ENCODE assay signal across 32 mouse cellular contexts in genomic region chr2:124507804-124508203, GRCm38 (mm10).
"Had no signal": no experiment of that assay in that cellular context is flagged by ENCODE, and none has a peak within 500 bp of the region (broad histone marks: within the 10 kb centered on the region; RNA-seq: fewer than 3 reads in every experiment).

No protein-coding gene starts in this region.

- ATAC-seq: hindbrain, embryonic 16.5 days; hindbrain, postnatal 0 days; inflammation-experienced regulatory T-cells, adult 6 months; intestine, embryonic 16.5 days had no signal

- H3K9me3 ChIP-seq: heart, embryonic 13.5 days; heart, embryonic 15.5 days; hindbrain, embryonic 10.5 days; hindbrain, embryonic 12.5 days; hindbrain, embryonic 13.5 days; hindbrain, embryonic 15.5 days; kidney, embryonic 15.5 days had no signal

- H3K9ac ChIP-seq: heart, embryonic 13.5 days; heart, embryonic 15.5 days; hindbrain, embryonic 12.5 days; hindbrain, embryonic 13.5 days; hindbrain, embryonic 14.5 days; hindbrain, embryonic 15.5 days; kidney, embryonic 15.5 days had no signal

- H3K27me3 ChIP-seq: heart, embryonic 13.5 days; heart, embryonic 15.5 days; hindbrain, embryonic 15.5 days; kidney, embryonic 15.5 days had no signal

- DNase-seq: heart, adult 2 months; heart, postnatal 10 days; heart, postnatal 14 days; heart, postnatal 36 days; kidney, adult 11 months; kidney, adult 18-20 months; kidney, adult 2 months; kidney, adult 8-10 months; kidney, adult 9 months; kidney, postnatal 10 days; kidney, postnatal 14 days; kidney, postnatal 25 days; kidney, postnatal 36 days; kidney, postnatal 4 days; layer of hippocampus, adult 9-11 months; layer of hippocampus, postnatal 36 days had no signal

- H3K27ac ChIP-seq: heart, adult 2 months; heart, embryonic 13.5 days; heart, embryonic 15.5 days; hindbrain, embryonic 10.5 days; hindbrain, embryonic 12.5 days; hindbrain, embryonic 13.5 days; hindbrain, embryonic 14.5 days; hindbrain, embryonic 15.5 days; hindbrain, postnatal 0 days; kidney, embryonic 15.5 days; kidney, postnatal 0 days; layer of hippocampus, adult 2 months; left cerebral cortex, adult 2 months had no signal

- H3K4me1 ChIP-seq: heart, embryonic 13.5 days; heart, embryonic 15.5 days; kidney, embryonic 15.5 days had no signal

- H3K36me3 ChIP-seq: heart, embryonic 13.5 days; heart, embryonic 15.5 days; hindbrain, embryonic 10.5 days; hindbrain, embryonic 12.5 days; hindbrain, embryonic 13.5 days; hindbrain, embryonic 15.5 days; kidney, embryonic 15.5 days had no signal

- H3K4me2 ChIP-seq: heart, embryonic 11.5 days; heart, embryonic 13.5 days; heart, embryonic 15.5 days; hindbrain, embryonic 12.5 days; hindbrain, embryonic 13.5 days; hindbrain, embryonic 14.5 days; hindbrain, embryonic 15.5 days; kidney, embryonic 15.5 days had no signal

- H3K4me3 ChIP-seq: heart, adult 2 months; heart, embryonic 13.5 days; heart, embryonic 15.5 days; hindbrain, embryonic 10.5 days; hindbrain, embryonic 12.5 days; hindbrain, embryonic 13.5 days; hindbrain, embryonic 15.5 days; kidney, embryonic 15.5 days; layer of hippocampus, adult 2 months; left cerebral cortex, adult 2 months had no signal
